Mouse (Mus musculus): ENCODE measurements around the gene Ccnyl1.

Gene Ccnyl1

GRCm38 (mm10) chr1:64695156-64695555 lies 4.9 kb downstream of the Ccnyl1 start:
- intact Hi-C loops (cut with DNase I), result no loop called here

GRCm38 (mm10) chr1:64701780-64702179 lies 11.5 kb downstream of the Ccnyl1 start:
- intact Hi-C loops (cut with DNase I), result no loop called here

GRCm38 (mm10) chr1:64705230-64705629 lies 15.0 kb downstream of the Ccnyl1 start:
- intact Hi-C loops (cut with DNase I), result loop anchor here (5.0 kb wide), 1 partner anchor 1048 kb away; no protein-coding TSS in a partner anchor

GRCm38 (mm10) chr1:64706610-64707009 lies 16.4 kb downstream of the Ccnyl1 start:
- intact Hi-C loops (cut with DNase I), result loop anchor here (5.0 kb wide), 1 partner anchor 1049 kb away; no protein-coding TSS in a partner anchor

GRCm38 (mm10) chr1:64709891-64710290 lies 19.6 kb downstream of the Ccnyl1 start:
- intact Hi-C loops (cut with DNase I), result loop anchor here (1.0 to 5.0 kb wide), 2 partner anchors 93 to 1053 kb away; partner anchors contain the start of gene Mettl21a

- intact Hi-C loops (cut with DNase I), result no loop called here
These were observed 21.9 kb downstream of the Ccnyl1 start for GRCm38 (mm10) chr1:64712006-64712760.

GRCm38 (mm10) chr1:64715458-64715857 lies 25.2 kb downstream of the Ccnyl1 start:
- intact Hi-C loops (cut with DNase I), result loop anchor here (5.0 kb wide), 2 partner anchors 202 to 272 kb away; no protein-coding TSS in a partner anchor

- intact Hi-C loops (cut with DNase I), result loop anchor here (5.0 kb wide), 2 partner anchors 201 to 271 kb away; no protein-coding TSS in a partner anchor
These were observed 26.5 kb downstream of the Ccnyl1 start for GRCm38 (mm10) chr1:64716589-64717304.

GRCm38 (mm10) chr1:64717504-64717903 lies 27.2 kb downstream of the Ccnyl1 start:
- intact Hi-C loops (cut with DNase I), result loop anchor here (5.0 kb wide), 2 partner anchors 200 to 270 kb away; no protein-coding TSS in a partner anchor

- intact Hi-C loops (cut with DNase I), result no loop called here
These were observed 30.9 kb downstream of the Ccnyl1 start for GRCm38 (mm10) chr1:64721034-64721587.

GRCm38 (mm10) chr1:64730046-64730445 lies 39.8 kb downstream of the Ccnyl1 start:
- intact Hi-C loops (cut with DNase I), result loop anchor here (10.0 kb wide), 1 partner anchor 445 kb away; no protein-coding TSS in a partner anchor

- intact Hi-C loops (cut with DNase I), result loop anchor here (10.0 kb wide), 1 partner anchor 443 kb away; no protein-coding TSS in a partner anchor
These were observed 41.2 kb downstream of the Ccnyl1 start for GRCm38 (mm10) chr1:64731341-64732020.

- intact Hi-C loops (cut with DNase I), result loop anchor here (10.0 kb wide), 1 partner anchor 443 kb away; no protein-coding TSS in a partner anchor
These were observed 41.9 kb downstream of the Ccnyl1 start for GRCm38 (mm10) chr1:64732161-64732560.

GRCm38 (mm10) chr1:64732637-64733200 lies 42.5 kb downstream of the Ccnyl1 start:
- intact Hi-C loops (cut with DNase I), result loop anchor here (10.0 kb wide), 1 partner anchor 442 kb away; no protein-coding TSS in a partner anchor

GRCm38 (mm10) chr1:64733453-64734245 lies 43.4 kb downstream of the Ccnyl1 start:
- intact Hi-C loops (cut with DNase I), result loop anchor here (10.0 kb wide), 1 partner anchor 441 kb away; no protein-coding TSS in a partner anchor

- intact Hi-C loops (cut with DNase I), result loop anchor here (10.0 kb wide), 1 partner anchor 440 kb away; no protein-coding TSS in a partner anchor
These were observed 44.8 kb downstream of the Ccnyl1 start for GRCm38 (mm10) chr1:64734771-64735750.

GRCm38 (mm10) chr1:64735781-64736680 lies 45.8 kb downstream of the Ccnyl1 start:
- intact Hi-C loops (cut with DNase I), result loop anchor here (2.0 to 10.0 kb wide), 2 partner anchors 183 to 439 kb away; no protein-coding TSS in a partner anchor

Measured in adrenal gland (tissue).